Mouse (Mus musculus) testis, adult 2 months (tissue): ENCODE data around the gene Tgfb2.

Experiments used
- CTCF ChIP-seq: fragments of 200-500 bp; IDR thresholded peaks from 2 replicates; pipeline ENCODE4 v1.5.1; 2012; ENCODE audit warnings: low read depth, mild to moderate bottlenecking, inconsistent platforms, low read length, moderate library complexity; ENCODE audit not compliant: control insufficient read depth, insufficient read depth, insufficient replicate concordance
- POLR2A ChIP-seq: fragments of 200-500 bp; IDR thresholded peaks from 2 replicates; pipeline ENCODE4 v1.6.1; 2012; ENCODE audit warnings: low read depth, mild to moderate bottlenecking, inconsistent platforms, low read length, moderate library complexity; ENCODE audit not compliant: control insufficient read depth

DNA sequence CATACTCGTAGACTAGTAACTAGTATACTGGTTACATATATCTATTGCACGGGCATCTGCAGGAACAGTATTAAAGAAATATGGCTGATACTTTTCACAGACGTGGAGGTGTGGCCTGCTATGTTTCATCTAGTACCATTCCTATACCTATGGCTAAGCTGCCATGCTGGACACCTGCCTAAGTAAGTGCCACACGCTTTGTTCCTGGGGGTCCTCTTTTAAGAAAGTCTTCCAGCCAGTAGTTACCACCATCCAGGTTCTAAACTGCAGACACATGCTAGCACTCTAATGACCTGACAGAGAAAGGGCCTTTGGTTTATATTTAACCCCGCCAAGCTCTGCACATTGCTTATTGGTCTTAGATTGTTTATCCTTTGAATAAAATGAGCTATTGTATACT, 95.3 kb downstream of the Tgfb2 start:
- TF ChIP-seq POLR2A (no peak), CTCF (no peak)
